21 mouse cellular contexts compared by ENCODE assay signal in genomic region chr9:33319525-33320025, GRCm38 (mm10).
"Had no signal": no experiment of that assay in that cellular context is flagged by ENCODE, and none has a peak within 500 bp of the region (broad histone marks: within the 10 kb centered on the region; RNA-seq: fewer than 3 reads in every experiment).

No protein-coding gene starts in this region.

- H3K4me1 ChIP-seq: intestine, embryonic 15.5 days; limb, embryonic 10.5 days; limb, embryonic 13.5 days; liver, embryonic 12.5 days; liver, embryonic 15.5 days; lung, embryonic 15.5 days; megakaryocyte, embryonic 14.5 days; midbrain, embryonic 10.5 days; midbrain, embryonic 13.5 days; neural tube, embryonic 13.5 days had no signal

- H3K27ac ChIP-seq: intestine, embryonic 15.5 days; kidney, postnatal 0 days; limb, embryonic 10.5 days; limb, embryonic 13.5 days; liver, embryonic 12.5 days; liver, embryonic 15.5 days; lung, embryonic 15.5 days; midbrain, embryonic 10.5 days; midbrain, embryonic 13.5 days; neural tube, embryonic 13.5 days had no signal

- DNase-seq: liver; lung, adult 18-20 months; lung, postnatal 10 days; lung, postnatal 36 days; retina, postnatal 1 day; right cerebral cortex, postnatal 25 days; thymus, adult 18-20 months; thymus, postnatal 4 days had no signal

- H3K9ac ChIP-seq: intestine, embryonic 15.5 days; limb, embryonic 13.5 days; liver, embryonic 12.5 days; liver, embryonic 15.5 days; lung, embryonic 15.5 days; midbrain, embryonic 13.5 days; neural tube, embryonic 13.5 days had no signal

- ATAC-seq: intestine, embryonic 15.5 days; liver, embryonic 12.5 days; midbrain, embryonic 13.5 days; midbrain, embryonic 16.5 days had no signal

- H3K27me3 ChIP-seq: intestine, embryonic 15.5 days; limb, embryonic 13.5 days; liver, embryonic 12.5 days; liver, embryonic 15.5 days; lung, embryonic 15.5 days; megakaryocyte, embryonic 14.5 days; midbrain, embryonic 13.5 days; neural tube, embryonic 13.5 days had no signal

- H3K4me3 ChIP-seq: intestine, embryonic 15.5 days; limb, embryonic 10.5 days; limb, embryonic 13.5 days; liver, embryonic 12.5 days; liver, embryonic 15.5 days; lung, embryonic 15.5 days; megakaryocyte, embryonic 14.5 days; midbrain, embryonic 10.5 days; midbrain, embryonic 13.5 days; myocyte; neural tube, embryonic 13.5 days had no signal

- H3K9me3 ChIP-seq: intestine, embryonic 15.5 days; limb, embryonic 10.5 days; limb, embryonic 13.5 days; liver, embryonic 12.5 days; liver, embryonic 15.5 days; lung, embryonic 15.5 days; midbrain, embryonic 10.5 days; midbrain, embryonic 13.5 days; neural tube, embryonic 13.5 days had no signal

- H3K4me2 ChIP-seq: intestine, embryonic 15.5 days; limb, embryonic 13.5 days; liver, embryonic 12.5 days; liver, embryonic 15.5 days; lung, embryonic 15.5 days; midbrain, embryonic 13.5 days; neural tube, embryonic 13.5 days had no signal

- H3K36me3 ChIP-seq: intestine, embryonic 15.5 days; limb, embryonic 10.5 days; limb, embryonic 13.5 days; liver, embryonic 12.5 days; liver, embryonic 15.5 days; lung, embryonic 15.5 days; midbrain, embryonic 10.5 days; midbrain, embryonic 13.5 days; neural tube, embryonic 13.5 days had no signal
